Comparison of ENCODE assay signal across 16 mouse cellular contexts in the genomic region with DNA sequence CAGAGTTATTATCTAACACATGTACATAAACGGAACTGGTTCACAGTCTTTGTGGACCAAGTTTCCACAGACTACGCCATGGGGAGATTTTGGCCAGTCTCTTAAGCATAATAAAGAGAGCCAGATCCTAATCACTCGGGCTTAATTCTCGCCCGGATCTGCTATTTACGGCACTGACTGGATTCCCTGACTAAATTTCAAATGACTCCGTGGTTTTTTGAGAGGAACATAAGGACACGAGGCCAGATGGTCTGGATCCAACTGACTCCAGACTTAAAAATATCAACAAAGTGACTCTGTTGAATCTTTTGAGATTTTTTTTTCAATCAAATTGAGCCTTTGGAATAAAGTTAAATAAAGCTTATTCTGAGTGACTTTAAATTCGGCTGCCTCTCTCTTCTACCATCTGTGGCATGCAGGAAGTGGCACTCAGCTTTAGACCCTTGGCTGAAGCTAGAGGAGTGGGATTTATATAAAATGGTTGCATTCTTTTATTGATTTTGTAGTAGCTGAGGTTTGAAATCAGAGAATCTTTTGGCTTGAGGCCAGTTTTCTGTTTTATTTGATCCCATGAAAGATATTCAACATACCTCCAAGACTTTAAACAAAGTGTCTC.
DNase-seq lines count a peak whose midpoint lies in the region; ATAC-seq lines count a peak whose summit lies in the region.
"Had no signal": no experiment of that assay in that cellular context is flagged by ENCODE, and none has a peak within 500 bp of the region (broad histone marks: within the 10 kb centered on the region; RNA-seq: fewer than 3 reads in every experiment).

No protein-coding gene starts in this region.

- no peaks in the 10 kb centered on the region for H3K36me3 ChIP-seq in kidney, embryonic 16.5 days (ENCODE audit: insufficient read depth, low read length)
- H3K36me3 ChIP-seq: hindbrain, embryonic 13.5 days; midbrain, embryonic 15.5 days; neural tube, embryonic 12.5 days had no signal

- H3K4me2 ChIP-seq in kidney, embryonic 16.5 days (replicated peaks; ENCODE audit: low read depth, low read length) = no peak overlapping the region
- H3K4me2 ChIP-seq: hindbrain, embryonic 13.5 days; midbrain, embryonic 15.5 days; neural tube, embryonic 12.5 days had no signal

- WGBS in kidney, embryonic 16.5 days = 48% methylated on average over 9 of the region's 9 CpGs

- no peak for ATAC-seq in kidney, embryonic 16.5 days (ENCODE audit: low FRiP score, low TSS enrichment)
- ATAC-seq: forebrain, embryonic 16.5 days; midbrain, embryonic 15.5 days had no signal

- DNase-seq in cerebellum, adult 9-11 months = peak; percentile 12
- DNase-seq in cerebellum, adult 11 months = no peak
- peak; percentile 28 for DNase-seq in kidney, adult 9 months
- peak; percentile 45 to 52 for DNase-seq in cerebellum, postnatal 10 days
- peak; percentile 22 to 48 for DNase-seq in kidney, postnatal 4 days
- no peak for DNase-seq in natural killer cell, adult 2 months (ENCODE audit: low spot score in 2 of 2)
- no peak for DNase-seq in adrenal gland, postnatal 4 days (ENCODE audit: low spot score in 2 of 2)
- DNase-seq: adrenal gland, postnatal 36 days; heart, adult 2 months; spleen, adult 18-20 months; thymus, adult 2 months had no signal

- H3K27ac ChIP-seq in kidney, embryonic 16.5 days (ENCODE audit: low read length) = no peak overlapping the region
- H3K27ac ChIP-seq: heart, adult 2 months; hindbrain, embryonic 13.5 days; midbrain, embryonic 15.5 days; neural tube, embryonic 12.5 days had no signal

- no peaks in the 10 kb centered on the region for H3K9me3 ChIP-seq in kidney, embryonic 16.5 days (ENCODE audit: low read length)
- H3K9me3 ChIP-seq: hindbrain, embryonic 13.5 days; midbrain, embryonic 15.5 days; neural tube, embryonic 12.5 days had no signal

- H3K4me3 ChIP-seq in kidney, embryonic 16.5 days (ENCODE audit: low read length) = no peak overlapping the region
- H3K4me3 ChIP-seq: heart, adult 2 months; hindbrain, embryonic 13.5 days; midbrain, embryonic 15.5 days; neural tube, embryonic 12.5 days had no signal

- no peaks in the 10 kb centered on the region for H3K27me3 ChIP-seq in kidney, embryonic 16.5 days (ENCODE audit: insufficient read depth, low read length)
- H3K27me3 ChIP-seq: hindbrain, embryonic 13.5 days; midbrain, embryonic 15.5 days; neural tube, embryonic 12.5 days had no signal

- peaks cover 15% of the 10 kb centered on the region for H3K4me1 ChIP-seq in kidney, embryonic 16.5 days (ENCODE audit: insufficient read depth, low read length)
- H3K4me1 ChIP-seq: neural tube, embryonic 12.5 days had no signal

- H3K9ac ChIP-seq in kidney, embryonic 16.5 days (replicated peaks; ENCODE audit: low read length) = no peak overlapping the region
- H3K9ac ChIP-seq: hindbrain, embryonic 13.5 days; midbrain, embryonic 15.5 days; neural tube, embryonic 12.5 days had no signal

Comparison
In these comparisons a context has a peak if more than half of its experiments do, and no peak if none do; other contexts are left out.
1. DNase-seq: peak in cerebellum, adult 9-11 months (single experiment), kidney, adult 9 months (single experiment), cerebellum, postnatal 10 days (2 of 2) and kidney, postnatal 4 days (2 of 2); none in cerebellum, adult 11 months (single experiment), natural killer cell, adult 2 months (0 of 2) and adrenal gland, postnatal 4 days (0 of 2).